Mouse (Mus musculus) lung, embryonic 16.5 days (tissue): Measurements from ENCODE around the gene Inava. TPM values are rescaled to one million over a fixed set of nuclear protein-coding genes. Genes with fewer than 3 reads are reported as not detected.

Experiments
- ATAC-seq: fragments of 200-750 bp; cut with Nextera tagmentation; 2 replicates; pipeline ENCODE4 v1.8.0; 2017; ENCODE audit warnings: low read depth, mild to moderate bottlenecking, moderate library complexity
- H3K27ac ChIP-seq: fragments of 300-500 bp; sonication (generic); 2 replicates; pipeline ENCODE4 v1.5.1; 2014; ENCODE audit warnings: mild to moderate bottlenecking, control low read depth, low read length
- H3K27me3 ChIP-seq: fragments of 300-500 bp; sonication (generic); 2 replicates; pipeline ENCODE4 v1.6.1; 2014; ENCODE audit warnings: low read depth, low read length, mixed read lengths; ENCODE audit not compliant: control insufficient read depth, insufficient read depth
- H3K36me3 ChIP-seq: fragments of 300-500 bp; sonication (generic); 2 replicates; pipeline ENCODE4 v1.6.1; 2014; ENCODE audit warnings: low read length; ENCODE audit not compliant: control insufficient read depth, insufficient read depth
- H3K4me1 ChIP-seq: fragments of 300-500 bp; sonication (generic); replicated peaks from 2 replicates; pipeline ENCODE4 v1.6.1; 2014; ENCODE audit warnings: low read length, mixed read lengths; ENCODE audit not compliant: control insufficient read depth, insufficient read depth
- H3K4me2 ChIP-seq: fragments of 300-500 bp; sonication (generic); 2 replicates; pipeline ENCODE4 v1.6.1; 2014; ENCODE audit warnings: low read depth, low read length, control low read depth
- H3K4me3 ChIP-seq: fragments of 300-500 bp; sonication (generic); 2 replicates; pipeline ENCODE4 v1.5.1; 2014; ENCODE audit warnings: mild to moderate bottlenecking, low read length, control low read depth
- H3K9ac ChIP-seq: fragments of 300-500 bp; sonication (generic); 2 replicates; pipeline ENCODE4 v1.6.1; 2014; ENCODE audit warnings: low read length, control low read depth
- H3K9me3 ChIP-seq: fragments of 300-500 bp; sonication (generic); 2 replicates; pipeline ENCODE4 v1.6.1; 2016; ENCODE audit warnings: low read length; ENCODE audit not compliant: control insufficient read depth
- WGBS: fragments of 180-500 bp; shearing (Covaris S2); extraction: QIAGEN DNeasy Blood & Tissue Kit; methylation state at CpG from one replicate; pipeline ENCODE4 v1.1.7; 2014; 5-methylcytosine and 5-hydroxymethylcytosine counted together
- polyA plus RNA-seq: library from polyadenylated mRNA; unstranded; fragments of >200 nt; fragmentation: Nextera tagmentation; extraction: Ambion mirVana; gene quantifications from 2 replicates; pipeline ENCODE4 v1.2.1, GENCODE M21; 2015

The Inava gene
- polyA plus RNA-seq, 1 experiment from 2014 or later = 15.3 TPM

GRCm38 (mm10) chr1:136255657-136256056 lies 21.6 kb upstream of the Inava start:
- no peak for ATAC-seq
- Histone ChIP-seq H3K9ac (no peak overlapping the region), H3K27me3 (peaks cover 31% of the 10 kb centered on the region), H3K27ac (no peak overlapping the region), H3K9me3 (no peaks in the 10 kb centered on the region), H3K36me3 (no peaks in the 10 kb centered on the region), H3K4me1 (peaks cover 9% of the 10 kb centered on the region), H3K4me3 (no peak overlapping the region), H3K4me2 (no peak overlapping the region)
- WGBS = 43% methylated on average over 8 of the region's 8 CpGs

- H3K4me1 ChIP-seq = peaks cover 5% of the 10 kb centered on the region; the same call in 1 of the 2 replicates
- H3K36me3 ChIP-seq = no peaks in the 10 kb centered on the region
- H3K4me2 ChIP-seq = no peak overlapping the region
- H3K27ac ChIP-seq = no peak overlapping the region
- no peak for ATAC-seq
- H3K4me3 ChIP-seq = no peak overlapping the region
- WGBS = 31% methylated on average over 6 of the region's 6 CpGs
- peaks cover 26% of the 10 kb centered on the region for H3K27me3 ChIP-seq
- H3K9me3 ChIP-seq = no peaks in the 10 kb centered on the region
- H3K9ac ChIP-seq = no peak overlapping the region
Measured at GRCm38 (mm10) chr1:136255174-136255573, 21.1 kb upstream of the Inava start.

GRCm38 (mm10) chr1:136254503-136255065 lies 20.5 kb upstream of the Inava start:
- no peaks in the 10 kb centered on the region for H3K9me3 ChIP-seq
- no peak overlapping the region for H3K4me3 ChIP-seq
- no peaks in the 10 kb centered on the region for H3K36me3 ChIP-seq
- H3K4me1 ChIP-seq = peaks cover under 1% of the 10 kb centered on the region; the same call in 1 of the 2 replicates
- H3K27ac ChIP-seq = no peak overlapping the region
- H3K27me3 ChIP-seq = peaks cover 20% of the 10 kb centered on the region
- no peak overlapping the region for H3K4me2 ChIP-seq
- no peak overlapping the region for H3K9ac ChIP-seq
- ATAC-seq = no peak
- WGBS = 51% methylated on average over 10 of the region's 10 CpGs

GRCm38 (mm10) chr1:136253472-136253871 lies 19.4 kb upstream of the Inava start:
- H3K27me3 ChIP-seq = peaks cover 9% of the 10 kb centered on the region
- H3K27ac ChIP-seq = no peak overlapping the region
- no peak overlapping the region for H3K9ac ChIP-seq
- no peaks in the 10 kb centered on the region for H3K9me3 ChIP-seq
- no peak overlapping the region for H3K4me3 ChIP-seq
- H3K4me1 ChIP-seq = no peaks in the 10 kb centered on the region
- ATAC-seq = no peak
- H3K36me3 ChIP-seq = no peaks in the 10 kb centered on the region
- WGBS = 26% methylated on average over 2 of the region's 2 CpGs
- no peak overlapping the region for H3K4me2 ChIP-seq

GRCm38 (mm10) chr1:136249662-136250061 lies 15.6 kb upstream of the Inava start:
- 44% methylated on average over 5 of the region's 5 CpGs for WGBS
- ATAC-seq = no peak
- Histone ChIP-seq H3K4me1 (no peaks in the 10 kb centered on the region), H3K4me3 (no peak overlapping the region), H3K27ac (no peak overlapping the region), H3K36me3 (no peaks in the 10 kb centered on the region), H3K27me3 (no peaks in the 10 kb centered on the region), H3K9ac (no peak overlapping the region), H3K9me3 (no peaks in the 10 kb centered on the region), H3K4me2 (no peak overlapping the region)

GRCm38 (mm10) chr1:136247393-136247792 lies 13.3 kb upstream of the Inava start:
- H3K9ac ChIP-seq = no peak overlapping the region
- no peak overlapping the region for H3K4me3 ChIP-seq
- ATAC-seq = no peak
- H3K4me1 ChIP-seq = no peaks in the 10 kb centered on the region
- no peaks in the 10 kb centered on the region for H3K27me3 ChIP-seq
- no peak overlapping the region for H3K27ac ChIP-seq
- WGBS = 81% methylated on average over 5 of the region's 5 CpGs
- no peaks in the 10 kb centered on the region for H3K9me3 ChIP-seq
- H3K4me2 ChIP-seq = no peak overlapping the region
- no peaks in the 10 kb centered on the region for H3K36me3 ChIP-seq

GRCm38 (mm10) chr1:136244469-136244868 lies 10.4 kb upstream of the Inava start:
- H3K9me3 ChIP-seq = no peaks in the 10 kb centered on the region; the same call in 1 of the 2 replicates
- no peak overlapping the region for H3K27ac ChIP-seq
- no peaks in the 10 kb centered on the region for H3K27me3 ChIP-seq
- 77% methylated on average over 5 of the region's 5 CpGs for WGBS
- no peak overlapping the region for H3K4me3 ChIP-seq
- H3K4me2 ChIP-seq = no peak overlapping the region
- no peak overlapping the region for H3K9ac ChIP-seq
- ATAC-seq = no peak
- H3K36me3 ChIP-seq = no peaks in the 10 kb centered on the region
- H3K4me1 ChIP-seq = no peaks in the 10 kb centered on the region

GRCm38 (mm10) chr1:136241801-136242200 lies 7.7 kb upstream of the Inava start:
- Histone ChIP-seq H3K9me3 (no peaks in the 10 kb centered on the region; the same call in 1 of the 2 replicates), H3K4me3 (no peak overlapping the region), H3K9ac (no peak overlapping the region), H3K27me3 (no peaks in the 10 kb centered on the region), H3K4me1 (no peaks in the 10 kb centered on the region), H3K4me2 (no peak overlapping the region), H3K27ac (no peak overlapping the region), H3K36me3 (no peaks in the 10 kb centered on the region)
- 83% methylated on average over 7 of the region's 7 CpGs for WGBS
- no peak for ATAC-seq

- WGBS = 81% methylated on average over 4 of the region's 4 CpGs
- H3K4me2 ChIP-seq = no peak overlapping the region
- peaks cover 4% of the 10 kb centered on the region for H3K4me1 ChIP-seq
- no peak overlapping the region for H3K27ac ChIP-seq
- H3K36me3 ChIP-seq = no peaks in the 10 kb centered on the region
- no peaks in the 10 kb centered on the region; the same call in 1 of the 2 replicates for H3K9me3 ChIP-seq
- H3K4me3 ChIP-seq = no peak overlapping the region
- H3K27me3 ChIP-seq = no peaks in the 10 kb centered on the region
- no peak for ATAC-seq
- H3K9ac ChIP-seq = no peak overlapping the region
Measured at GRCm38 (mm10) chr1:136238495-136238894, 4.4 kb upstream of the Inava start.
